Mouse (Mus musculus): ENCODE data around the gene Mdm2. TPM values are rescaled to one million over a fixed set of nuclear protein-coding genes. Genes with fewer than 3 reads are reported as not detected.

Gene Mdm2
- polyA plus RNA-seq, 1 experiment from 2014 or later: 63.5 TPM

- Histone ChIP-seq H3K9ac (replicated peaks) (no peak overlapping the region), H3K4me3 (no peak overlapping the region), H3K4me2 (replicated peaks) (no peak overlapping the region), H3K36me3 (no peaks in the 10 kb centered on the region), H3K27ac (replicated peaks) (0 out of 2 replicates have a peak overlapping the region, but pooled peaks have one; percentile 14), H3K27me3 (no peaks in the 10 kb centered on the region), H3K4me1 (peaks cover 22% of the 10 kb centered on the region), H3K9me3 (no peaks in the 10 kb centered on the region)
- 20% methylated on average over 7 of the region's 7 CpGs for WGBS
- ATAC-seq (replicated peaks): peak; percentile 60; the same call in 1 of the 2 replicates
These were observed 37.9 kb downstream of the Mdm2 start for GRCm38 (mm10) chr10:117672693-117673092.

- 87% methylated on average over 13 of the region's 13 CpGs for WGBS
- Histone ChIP-seq H3K9me3 (no peaks in the 10 kb centered on the region), H3K36me3 (no peaks in the 10 kb centered on the region), H3K4me2 (replicated peaks) (no peak overlapping the region), H3K4me1 (peaks cover 22% of the 10 kb centered on the region), H3K9ac (replicated peaks) (no peak overlapping the region), H3K27me3 (no peaks in the 10 kb centered on the region), H3K27ac (replicated peaks) (no peak overlapping the region), H3K4me3 (no peak overlapping the region)
- ATAC-seq (replicated peaks): no peak
These were observed 38.5 kb downstream of the Mdm2 start for GRCm38 (mm10) chr10:117671930-117672666.

GRCm38 (mm10) chr10:117671266-117671665 lies 39.3 kb downstream of the Mdm2 start:
- H3K4me3 ChIP-seq: no peak overlapping the region
- no peaks in the 10 kb centered on the region for H3K27me3 ChIP-seq
- H3K4me2 ChIP-seq (replicated peaks): no peak overlapping the region
- 82% methylated on average over 9 of the region's 9 CpGs for WGBS
- no peak for ATAC-seq (replicated peaks)
- no peaks in the 10 kb centered on the region for H3K36me3 ChIP-seq
- no peak overlapping the region for H3K9ac ChIP-seq (replicated peaks)
- H3K27ac ChIP-seq (replicated peaks): no peak overlapping the region
- H3K4me1 ChIP-seq: peaks cover 16% of the 10 kb centered on the region
- no peaks in the 10 kb centered on the region for H3K9me3 ChIP-seq

GRCm38 (mm10) chr10:117670791-117671190 lies 39.8 kb downstream of the Mdm2 start:
- WGBS: 88% methylated on average over 5 of the region's 5 CpGs
- H3K4me2 ChIP-seq (replicated peaks): no peak overlapping the region
- ATAC-seq (replicated peaks): no peak

GRCm38 (mm10) chr10:117670092-117670491 lies 40.5 kb downstream of the Mdm2 start:
- ATAC-seq (replicated peaks): no peak
- WGBS: 78% methylated on average over 3 of the region's 3 CpGs
- peaks cover 6% of the 10 kb centered on the region for H3K4me1 ChIP-seq
- H3K4me3 ChIP-seq: no peak overlapping the region
- H3K9me3 ChIP-seq: no peaks in the 10 kb centered on the region
- H3K9ac ChIP-seq (replicated peaks): no peak overlapping the region
- no peaks in the 10 kb centered on the region for H3K36me3 ChIP-seq
- H3K27ac ChIP-seq (replicated peaks): no peak overlapping the region
- no peak overlapping the region for H3K4me2 ChIP-seq (replicated peaks)
- H3K27me3 ChIP-seq: no peaks in the 10 kb centered on the region

More at GRCm38 (mm10) chr10:117670791-117671190, 39.8 kb downstream of the Mdm2 start:
- no peak overlapping the region for H3K4me3 ChIP-seq
- H3K9ac ChIP-seq (replicated peaks): no peak overlapping the region
- no peaks in the 10 kb centered on the region for H3K36me3 ChIP-seq
- peaks cover 12% of the 10 kb centered on the region for H3K4me1 ChIP-seq
- H3K27me3 ChIP-seq: no peaks in the 10 kb centered on the region
- H3K27ac ChIP-seq (replicated peaks): no peak overlapping the region
- H3K9me3 ChIP-seq: no peaks in the 10 kb centered on the region

GRCm38 (mm10) chr10:117669449-117670090 lies 41.0 kb downstream of the Mdm2 start:
- Histone ChIP-seq H3K4me3 (no peak overlapping the region), H3K4me1 (peaks cover 6% of the 10 kb centered on the region), H3K4me2 (replicated peaks) (no peak overlapping the region), H3K9ac (replicated peaks) (no peak overlapping the region), H3K9me3 (no peaks in the 10 kb centered on the region), H3K27me3 (no peaks in the 10 kb centered on the region), H3K27ac (replicated peaks) (no peak overlapping the region), H3K36me3 (no peaks in the 10 kb centered on the region)
- WGBS: 70% methylated on average over 10 of the region's 10 CpGs
- ATAC-seq (replicated peaks): no peak

GRCm38 (mm10) chr10:117668546-117669300 lies 41.8 kb downstream of the Mdm2 start:
- no peaks in the 10 kb centered on the region for H3K27me3 ChIP-seq
- no peak overlapping the region for H3K27ac ChIP-seq (replicated peaks)
- no peaks in the 10 kb centered on the region for H3K36me3 ChIP-seq
- peaks cover 6% of the 10 kb centered on the region for H3K4me1 ChIP-seq
- ATAC-seq (replicated peaks): no peak
- no peak overlapping the region for H3K9ac ChIP-seq (replicated peaks)
- H3K4me2 ChIP-seq (replicated peaks): no peak overlapping the region
- no peaks in the 10 kb centered on the region for H3K9me3 ChIP-seq
- 92% methylated on average over 10 of the region's 10 CpGs for WGBS
- no peak overlapping the region for H3K4me3 ChIP-seq

- WGBS: 96% methylated on average over 28 of the region's 28 CpGs
- H3K4me3 ChIP-seq: no peak overlapping the region
- no peak for ATAC-seq (replicated peaks)
These were observed 42.7 kb downstream of the Mdm2 start for GRCm38 (mm10) chr10:117667663-117668507.

GRCm38 (mm10) chr10:117666947-117667630 lies 43.5 kb downstream of the Mdm2 start:
- Histone ChIP-seq H3K9ac (replicated peaks) (no peak overlapping the region), H3K27me3 (no peaks in the 10 kb centered on the region), H3K4me2 (replicated peaks) (no peak overlapping the region), H3K4me3 (no peak overlapping the region), H3K27ac (replicated peaks) (no peak overlapping the region), H3K36me3 (no peaks in the 10 kb centered on the region), H3K4me1 (no peaks in the 10 kb centered on the region), H3K9me3 (no peaks in the 10 kb centered on the region)
- no peak for ATAC-seq (replicated peaks)
- 88% methylated on average over 9 of the region's 9 CpGs for WGBS

More at GRCm38 (mm10) chr10:117667663-117668507, 42.7 kb downstream of the Mdm2 start:
- Histone ChIP-seq H3K9ac (replicated peaks) (no peak overlapping the region), H3K9me3 (no peaks in the 10 kb centered on the region), H3K4me2 (replicated peaks) (no peak overlapping the region), H3K4me1 (peaks cover 4% of the 10 kb centered on the region), H3K27ac (replicated peaks) (no peak overlapping the region), H3K27me3 (no peaks in the 10 kb centered on the region), H3K36me3 (no peaks in the 10 kb centered on the region)

- H3K27ac ChIP-seq (replicated peaks): no peak overlapping the region
- ATAC-seq (replicated peaks): no peak
- no peaks in the 10 kb centered on the region for H3K9me3 ChIP-seq
- no peak overlapping the region for H3K4me3 ChIP-seq
- H3K36me3 ChIP-seq: no peaks in the 10 kb centered on the region
- no peak overlapping the region for H3K4me2 ChIP-seq (replicated peaks)
- no peaks in the 10 kb centered on the region for H3K4me1 ChIP-seq
- WGBS: 95% methylated on average over 3 of the region's 3 CpGs
- H3K9ac ChIP-seq (replicated peaks): no peak overlapping the region
- no peaks in the 10 kb centered on the region for H3K27me3 ChIP-seq
These were observed 44.2 kb downstream of the Mdm2 start for GRCm38 (mm10) chr10:117666361-117666760.

All from forebrain, embryonic 15.5 days (tissue).